Comparison of ENCODE assay signal across 10 mouse cellular contexts in genomic region chr2:6359645-6360044, GRCm38 (mm10). TPM values are rescaled to one million over a fixed set of nuclear protein-coding genes. Genes with fewer than 3 reads are reported as not detected.
A peak's percentile ranks its signal among the peaks of the same experiment; 100 is the strongest.
DNase-seq lines count a peak whose midpoint lies in the region; ATAC-seq and TF ChIP-seq lines count a peak whose summit lies in the region.
"Had no signal": no experiment of that assay in that cellular context is flagged by ENCODE, and none has a peak within 500 bp of the region (broad histone marks: within the 10 kb centered on the region; RNA-seq: fewer than 3 reads in every experiment).

No protein-coding gene starts in this region.

- ATAC-seq in kidney, postnatal 0 days (replicated peaks; ENCODE audit: low FRiP score, low read depth) = peak; percentile 49; the same call in 1 of the 2 replicates
- ATAC-seq in intestine, postnatal 0 days = peak; percentile 34; the same call in 1 of the 2 replicates
- ATAC-seq in erythroid progenitor cell, adult 5-6 weeks (replicated peaks; ENCODE audit: low FRiP score, poor library complexity, severe bottlenecking) = no peak

- 0 out of 2 replicates have a peak, but pooled peaks cover 12% of the 10 kb centered on the region for H3K4me1 ChIP-seq in kidney, postnatal 0 days (replicated peaks; ENCODE audit: insufficient read depth, low read length)
- peaks cover 8% of the 10 kb centered on the region; the same call in 1 of the 2 replicates for H3K4me1 ChIP-seq in intestine, postnatal 0 days (replicated peaks; ENCODE audit: control insufficient read depth, insufficient read depth, low read length)

- H3K9me3 ChIP-seq in kidney, postnatal 0 days (replicated peaks; ENCODE audit: low read length) = no peaks in the 10 kb centered on the region
- no peaks in the 10 kb centered on the region for H3K9me3 ChIP-seq in intestine, postnatal 0 days (ENCODE audit: control insufficient read depth)
- H3K9me3 ChIP-seq: hindbrain, embryonic 10.5 days; liver, embryonic 15.5 days had no signal

- no peak overlapping the region for H3K4me2 ChIP-seq in kidney, postnatal 0 days (ENCODE audit: low read length)
- no peak overlapping the region for H3K4me2 ChIP-seq in intestine, postnatal 0 days (replicated peaks; ENCODE audit: low read depth)
- H3K4me2 ChIP-seq: liver, embryonic 15.5 days had no signal

- no peak for TF ChIP-seq CTCF in kidney, postnatal 0 days (IDR thresholded peaks at IDR 0.05; ENCODE audit: low read depth)
- no peak for TF ChIP-seq CTCF in intestine, postnatal 0 days (IDR thresholded peaks at IDR 0.05; ENCODE audit: low read depth)

- 34% methylated on average over 9 of the region's 9 CpGs for WGBS in kidney, postnatal 0 days
- 44% methylated on average over 9 of the region's 9 CpGs for WGBS in intestine, postnatal 0 days

- no peak overlapping the region for H3K27ac ChIP-seq in kidney, postnatal 0 days
- no peak overlapping the region for H3K27ac ChIP-seq in intestine, postnatal 0 days (ENCODE audit: low read depth, low read length)
- H3K27ac ChIP-seq: hindbrain, embryonic 10.5 days; liver, embryonic 15.5 days had no signal

- no peak for DNase-seq in kidney, postnatal 0 days (ENCODE audit: low spot score)
- DNase-seq in kidney, postnatal 14 days = no peak
- DNase-seq in 3134 (ENCODE audit: extremely low read depth, insufficient read length, low spot score) (peak; percentile 47), 416B (ENCODE audit: low read depth) (peak; percentile 10)
- DNase-seq in cerebellum, adult 11 months = no peak
- DNase-seq: cerebellum, postnatal 36 days had no signal

- no peak overlapping the region for H3K9ac ChIP-seq in kidney, postnatal 0 days (ENCODE audit: low read depth, low read length)
- no peak overlapping the region for H3K9ac ChIP-seq in intestine, postnatal 0 days (ENCODE audit: low read depth, low read length)
- H3K9ac ChIP-seq: liver, embryonic 15.5 days had no signal

- H3K4me3 ChIP-seq in kidney, postnatal 0 days (replicated peaks; ENCODE audit: low read depth, low read length) = no peak overlapping the region
- H3K4me3 ChIP-seq in intestine, postnatal 0 days (ENCODE audit: low read depth, low read length) = no peak overlapping the region
- H3K4me3 ChIP-seq: hindbrain, embryonic 10.5 days; liver, embryonic 15.5 days had no signal

- H3K27me3 ChIP-seq in kidney, postnatal 0 days (ENCODE audit: insufficient read depth, low read length) = no peaks in the 10 kb centered on the region
- H3K27me3 ChIP-seq in intestine, postnatal 0 days (replicated peaks; ENCODE audit: control insufficient read depth, insufficient read depth, low read length) = no peaks in the 10 kb centered on the region
- H3K27me3 ChIP-seq: liver, embryonic 15.5 days had no signal

- no peaks in the 10 kb centered on the region for H3K36me3 ChIP-seq in kidney, postnatal 0 days (ENCODE audit: insufficient read depth, low read length)
- H3K36me3 ChIP-seq in intestine, postnatal 0 days (ENCODE audit: control insufficient read depth, insufficient read depth) = no peaks in the 10 kb centered on the region

RNA-seq across cellular contexts. Expression of gene Usp6nl, which starts 37.2 kb away (rescaled TPM):
- 8.8 and 9.8 TPM in 2 replicates for polyA plus RNA-seq in kidney, postnatal 0 days (2015; fragmentation: Nextera tagmentation; extraction: Ambion mirVana)
- polyA plus RNA-seq in intestine, postnatal 0 days (2015; fragmentation: Nextera tagmentation; extraction: Ambion mirVana) = 6.8 and 7.7 TPM in 2 replicates
- total RNA-seq in erythroid progenitor cell, adult 5-6 weeks (2015; ENCODE audit: low replicate concordance) = 18.0 and 30.3 TPM in 2 replicates
- total RNA-seq in erythroid progenitor cell, adult 5-6 weeks (2017; ENCODE audit: low replicate concordance) = 26.6 and 47.0 TPM in 2 replicates

Comparison
In these comparisons a context has a peak if more than half of its experiments do, and no peak if none do; other contexts are left out.
1. DNase-seq: peak in 3134 (single experiment) and 416B (single experiment); none in kidney, postnatal 0 days (single experiment), kidney, postnatal 14 days (single experiment) and cerebellum, adult 11 months (single experiment).